Mouse (Mus musculus) forebrain, embryonic 16.5 days (tissue): ENCODE data around the gene Dgka. TPM values are rescaled to one million over a fixed set of nuclear protein-coding genes. Genes with fewer than 3 reads are reported as not detected.

Experiments used
- ATAC-seq: fragments of 200-750 bp; cut with Nextera tagmentation; 2 replicates; pipeline ENCODE4 v1.8.0; 2017; ENCODE audit warnings: mild to moderate bottlenecking, moderate library complexity
- H3K27ac ChIP-seq: fragments of 300-500 bp; sonication (generic); 2 replicates; pipeline ENCODE4 v1.5.1; 2014; ENCODE audit warnings: low read length, control low read depth
- H3K27me3 ChIP-seq: fragments of 300-500 bp; sonication (generic); replicated peaks from 2 replicates; pipeline ENCODE4 v1.6.1; 2014; ENCODE audit warnings: low read length; ENCODE audit not compliant: control insufficient read depth, insufficient read depth
- H3K36me3 ChIP-seq: fragments of 300-500 bp; sonication (generic); 2 replicates; pipeline ENCODE4 v1.6.1; 2014; ENCODE audit not compliant: control insufficient read depth, insufficient read depth
- H3K4me1 ChIP-seq: fragments of 300-500 bp; sonication (generic); replicated peaks from 2 replicates; pipeline ENCODE4 v1.6.1; 2014; ENCODE audit warnings: low read length; ENCODE audit not compliant: control insufficient read depth, insufficient read depth
- H3K4me2 ChIP-seq: fragments of 300-500 bp; sonication (generic); 2 replicates; pipeline ENCODE4 v1.6.1; 2014; ENCODE audit warnings: mild to moderate bottlenecking, low read length, control low read depth
- H3K4me3 ChIP-seq: fragments of 300-500 bp; sonication (generic); replicated peaks from 2 replicates; pipeline ENCODE4 v1.5.1; 2014; ENCODE audit warnings: mild to moderate bottlenecking, low read length, control low read depth
- H3K9ac ChIP-seq: fragments of 300-500 bp; sonication (generic); replicated peaks from 2 replicates; pipeline ENCODE4 v1.6.1; 2014; ENCODE audit warnings: low read depth, low read length, control low read depth
- H3K9me3 ChIP-seq: fragments of 300-500 bp; sonication (generic); 2 replicates; pipeline ENCODE4 v1.6.1; 2016; ENCODE audit warnings: low read length; ENCODE audit not compliant: control insufficient read depth
- WGBS: fragments of 180-500 bp; shearing (Covaris S2); extraction: QIAGEN DNeasy Blood & Tissue Kit; methylation state at CpG from one replicate; pipeline ENCODE4 v1.1.7; 2014; 5-methylcytosine and 5-hydroxymethylcytosine counted together
- polyA plus RNA-seq: library from polyadenylated mRNA; unstranded; fragments of >200 nt; fragmentation: Nextera tagmentation; extraction: Ambion mirVana; gene quantifications from 2 replicates; pipeline ENCODE4 v1.2.1, GENCODE M21; 2015

The Dgka gene
- polyA plus RNA-seq, 1 experiment from 2014 or later, result 5.1 TPM

DNA sequence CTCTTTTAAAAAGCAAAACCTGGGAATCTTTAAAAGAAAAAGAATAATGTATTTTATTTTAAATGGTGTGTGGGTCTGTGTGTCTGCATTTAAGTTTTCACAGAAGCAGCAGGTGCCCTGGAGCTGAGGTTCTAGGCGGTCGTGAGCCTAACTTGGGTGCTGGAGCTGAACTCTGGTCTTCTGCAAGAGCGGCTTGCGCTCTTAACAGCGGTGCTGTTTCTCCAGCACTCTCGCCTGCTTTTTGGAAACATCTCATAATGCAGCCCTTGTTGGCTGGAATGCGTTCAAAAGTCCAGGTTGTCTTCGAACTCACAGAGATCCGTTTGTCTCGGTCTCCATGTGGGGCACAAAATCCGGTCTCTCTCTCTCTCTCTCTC, 39.4 kb downstream of the Dgka start:
- H3K4me2 ChIP-seq, result peak overlapping the region; percentile 94
- peak overlapping the region; percentile 48; the same call in 1 of the 2 replicates for H3K9ac ChIP-seq
- no peaks in the 10 kb centered on the region for H3K27me3 ChIP-seq
- 7% methylated on average over 11 of the region's 11 CpGs for WGBS
- H3K9me3 ChIP-seq, result no peaks in the 10 kb centered on the region
- no peaks in the 10 kb centered on the region for H3K36me3 ChIP-seq
- no peak overlapping the region for H3K27ac ChIP-seq
- H3K4me3 ChIP-seq, result peak overlapping the region; percentile 81
- H3K4me1 ChIP-seq, result peaks cover 16% of the 10 kb centered on the region
- ATAC-seq, result peak; percentile 16; the same call in 1 of the 2 replicates

DNA sequence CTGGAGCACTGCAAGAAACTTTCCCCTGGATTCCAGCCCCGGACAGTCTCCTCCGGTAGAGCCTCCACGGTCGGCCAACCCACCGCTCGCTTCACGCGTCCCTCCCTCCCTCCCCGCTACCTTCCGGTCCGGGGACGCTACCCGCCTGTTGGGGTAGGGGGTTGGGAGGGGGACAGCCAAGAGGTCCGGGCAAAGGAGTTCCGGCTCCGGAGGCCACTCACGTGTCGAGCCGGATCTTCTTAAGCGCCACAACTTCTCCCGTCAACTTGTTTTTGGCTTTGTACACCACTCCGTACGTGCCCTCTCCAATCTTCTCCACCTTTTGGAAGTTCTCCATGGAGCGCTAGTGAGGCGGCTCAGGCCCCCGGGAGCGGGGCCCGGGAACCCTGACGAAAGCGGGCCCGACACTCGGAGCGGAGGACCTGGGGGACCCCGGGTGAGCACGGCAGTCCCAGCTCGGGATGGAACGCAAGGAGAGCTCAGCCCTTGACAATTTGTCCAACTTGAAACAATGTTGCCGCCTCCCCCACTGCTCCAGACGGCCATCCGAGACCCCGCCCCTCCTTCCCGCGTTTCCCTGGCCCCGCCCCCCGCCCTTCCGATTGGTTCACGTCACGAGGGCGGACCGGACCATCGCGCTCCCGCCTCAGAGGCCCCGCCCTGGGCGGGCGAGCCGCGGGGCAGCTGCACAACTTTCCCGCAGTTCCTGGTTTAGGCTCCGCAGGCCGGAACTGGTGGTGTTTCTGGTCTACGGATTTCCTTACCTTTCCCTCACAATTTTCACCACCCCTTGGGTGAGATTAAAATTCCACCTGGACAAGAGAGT, 40.0 kb downstream of the Dgka start, which contains the start of gene Cdk2:
Cdk2 (minus strand) TSS at position 541 of the 826 bp plus-strand sequence.
- Histone ChIP-seq H3K27me3 (no peaks in the 10 kb centered on the region), H3K4me1 (peaks cover 16% of the 10 kb centered on the region)
- ATAC-seq, result peak; percentile 96

GRCm38 (mm10) chr10:128703895-128704294, 40.8 kb downstream of the Dgka start, which contains the start of gene Pmel:
TSS of gene Pmel (plus strand) at chr10:128704195.
- H3K9me3 ChIP-seq, result no peaks in the 10 kb centered on the region
- no peaks in the 10 kb centered on the region for H3K36me3 ChIP-seq
- H3K9ac ChIP-seq, result peak within 1 kb of the TSS; percentile 61
- 14% methylated on average over 4 of the region's 4 CpGs for WGBS
- peak within 1 kb of the TSS; percentile 94 for H3K4me2 ChIP-seq
- H3K4me3 ChIP-seq, result peak within 1 kb of the TSS; percentile 81
- peaks cover 16% of the 10 kb centered on the region for H3K4me1 ChIP-seq
- no peaks in the 10 kb centered on the region for H3K27me3 ChIP-seq
- H3K27ac ChIP-seq, result peak within 1 kb of the TSS; percentile 81
- no peak for ATAC-seq

More for the DNA sequence above, 40.0 kb downstream of the Dgka start, which contains the start of gene Cdk2:
- under 1% methylated on average over 56 of the region's 62 CpGs for WGBS
- Histone ChIP-seq H3K27ac (peak within 1 kb of the TSS; percentile 81), H3K4me2 (peak within 1 kb of the TSS; percentile 94), H3K4me3 (peak within 1 kb of the TSS; percentile 81), H3K9ac (peak within 1 kb of the TSS; percentile 61), H3K36me3 (no peaks in the 10 kb centered on the region), H3K9me3 (no peaks in the 10 kb centered on the region)

DNA sequence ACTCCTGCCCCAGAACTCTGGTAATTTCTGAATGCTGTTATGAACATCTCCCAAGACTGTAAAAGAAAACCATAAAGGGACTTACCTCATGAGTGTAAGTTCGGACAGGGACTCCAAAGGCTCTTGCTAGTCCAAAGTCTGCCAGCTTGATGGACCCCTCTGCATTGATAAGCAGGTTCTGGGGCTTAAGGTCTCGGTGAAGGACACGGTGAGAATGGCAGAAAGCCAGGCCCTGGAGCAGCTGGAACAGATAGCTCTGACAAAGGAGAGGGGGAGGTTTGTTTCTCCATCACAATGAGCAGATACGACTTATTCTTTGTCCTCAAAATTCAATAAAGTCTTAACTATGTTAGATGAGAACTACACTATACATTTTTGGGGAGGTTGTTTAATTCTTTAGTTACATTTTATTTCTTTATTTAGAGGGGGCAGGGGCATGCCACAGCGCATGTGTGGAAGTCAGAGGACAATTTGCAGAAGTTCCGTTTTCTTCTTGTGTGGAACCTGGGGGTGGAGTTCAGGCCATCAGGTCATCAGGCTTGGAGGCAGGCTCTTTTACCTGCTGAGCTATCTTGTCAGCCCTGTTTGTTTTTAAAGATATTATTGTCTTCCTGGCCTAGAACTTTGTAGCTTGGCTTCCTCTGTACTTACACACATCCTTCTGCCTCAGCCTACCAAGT, 42.2 kb downstream of the Dgka start:
- 77% methylated on average over 6 of the region's 6 CpGs for WGBS
- H3K4me3 ChIP-seq, result no peak overlapping the region
- no peak overlapping the region for H3K9ac ChIP-seq
- ATAC-seq, result no peak
- H3K27ac ChIP-seq, result no peak overlapping the region
- H3K27me3 ChIP-seq, result no peaks in the 10 kb centered on the region
- H3K4me1 ChIP-seq, result peaks cover 16% of the 10 kb centered on the region
- H3K4me2 ChIP-seq, result no peak overlapping the region
- no peaks in the 10 kb centered on the region for H3K9me3 ChIP-seq
- H3K36me3 ChIP-seq, result no peaks in the 10 kb centered on the region

- H3K9ac ChIP-seq, result no peak overlapping the region
- H3K27ac ChIP-seq, result no peak overlapping the region
- peaks cover 20% of the 10 kb centered on the region for H3K4me1 ChIP-seq
- no peaks in the 10 kb centered on the region for H3K9me3 ChIP-seq
- WGBS, result 86% methylated on average over 5 of the region's 5 CpGs
- H3K4me3 ChIP-seq, result no peak overlapping the region
- no peaks in the 10 kb centered on the region for H3K27me3 ChIP-seq
- no peak overlapping the region for H3K4me2 ChIP-seq
- no peak for ATAC-seq
- no peaks in the 10 kb centered on the region for H3K36me3 ChIP-seq
Measured at GRCm38 (mm10) chr10:128700712-128701111, 43.9 kb downstream of the Dgka start.

GRCm38 (mm10) chr10:128699611-128700010, 45.0 kb downstream of the Dgka start:
- Histone ChIP-seq H3K4me1 (peaks cover 21% of the 10 kb centered on the region), H3K27ac (no peak overlapping the region), H3K27me3 (no peaks in the 10 kb centered on the region), H3K9me3 (no peaks in the 10 kb centered on the region), H3K4me2 (no peak overlapping the region), H3K36me3 (no peaks in the 10 kb centered on the region), H3K9ac (no peak overlapping the region), H3K4me3 (no peak overlapping the region)
- 88% methylated on average over 11 of the region's 11 CpGs for WGBS
- no peak for ATAC-seq

GRCm38 (mm10) chr10:128699006-128699405, 45.6 kb downstream of the Dgka start:
- no peak overlapping the region for H3K4me3 ChIP-seq
- H3K27me3 ChIP-seq, result no peaks in the 10 kb centered on the region
- no peak overlapping the region for H3K27ac ChIP-seq
- H3K9me3 ChIP-seq, result no peaks in the 10 kb centered on the region
- no peak overlapping the region for H3K4me2 ChIP-seq
- no peak overlapping the region for H3K9ac ChIP-seq
- WGBS, result 85% methylated on average over 5 of the region's 5 CpGs
- no peak for ATAC-seq
- peaks cover 20% of the 10 kb centered on the region for H3K4me1 ChIP-seq
- H3K36me3 ChIP-seq, result no peaks in the 10 kb centered on the region

DNA sequence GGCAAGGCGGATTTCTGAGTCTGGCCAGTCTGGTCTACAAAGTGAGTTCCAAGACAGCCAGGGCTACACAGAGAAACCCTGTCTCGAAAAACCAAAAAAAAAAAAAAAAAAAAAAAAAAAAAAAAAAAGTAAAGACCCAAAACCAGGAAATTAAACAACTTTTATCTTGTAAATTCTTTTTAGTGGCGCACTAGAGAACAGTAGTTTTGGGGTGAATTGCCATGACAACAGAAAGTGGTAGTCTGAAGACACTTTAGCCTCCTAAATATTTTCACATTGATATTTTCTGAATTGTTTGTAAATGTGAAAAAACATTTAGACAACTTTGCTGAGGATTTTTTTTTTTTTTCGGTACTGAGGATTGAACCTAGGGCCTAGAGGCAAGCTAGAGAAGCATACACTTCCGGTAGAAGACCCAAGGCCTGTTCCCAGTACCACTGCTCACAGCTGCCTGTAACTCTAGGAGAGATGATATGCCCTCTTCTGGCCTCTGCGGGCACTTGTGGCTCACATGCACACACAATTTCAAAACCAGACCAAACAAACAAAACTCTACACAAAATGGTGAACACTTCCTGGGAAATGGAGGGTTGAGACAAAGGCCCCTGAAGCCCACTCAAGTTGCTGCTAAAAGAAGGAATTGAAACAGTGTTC, 47.5 kb downstream of the Dgka start:
- H3K4me2 ChIP-seq, result peak overlapping the region; percentile 67
- ATAC-seq, result no peak
- H3K27me3 ChIP-seq, result no peaks in the 10 kb centered on the region
- H3K27ac ChIP-seq, result peak overlapping the region; percentile 87
- 87% methylated on average over 6 of the region's 6 CpGs for WGBS
- peaks cover 15% of the 10 kb centered on the region for H3K4me1 ChIP-seq
- no peak overlapping the region; the same call in 1 of the 2 replicates for H3K9ac ChIP-seq
- H3K9me3 ChIP-seq, result no peaks in the 10 kb centered on the region
- H3K36me3 ChIP-seq, result no peaks in the 10 kb centered on the region
- peak overlapping the region; percentile 50 for H3K4me3 ChIP-seq
